Mouse (Mus musculus): Measurements from ENCODE around the gene Scd1. TPM values are rescaled to one million over a fixed set of nuclear protein-coding genes. Genes with fewer than 3 reads are reported as not detected.
A peak's percentile ranks its signal among the peaks of the same experiment; 100 is the strongest.

Gene Scd1
- total RNA-seq, 2 experiments from 2014 or later: 141 to 168 TPM

- no peak for DNase-seq (ENCODE audit: low spot score in 2 of 2)
- intact Hi-C loops (cut with DNase I): no loop called here
Measured at GRCm38 (mm10) chr19:44403546-44403945, 4.1 kb downstream of the Scd1 start.

GRCm38 (mm10) chr19:44400484-44401197 lies 7.0 kb downstream of the Scd1 start:
- no peak for DNase-seq (ENCODE audit: low spot score in 2 of 2)
- intact Hi-C loops (cut with DNase I): no loop called here

- intact Hi-C loops (cut with DNase I): no loop called here
- DNase-seq (ENCODE audit: low spot score in 2 of 2): no peak
Measured at GRCm38 (mm10) chr19:44400076-44400475, 7.6 kb downstream of the Scd1 start.

- DNase-seq (ENCODE audit: low spot score in 2 of 2): no peak
- intact Hi-C loops (cut with DNase I): no loop called here
Measured at GRCm38 (mm10) chr19:44396742-44397141, 10.9 kb downstream of the Scd1 start.

GRCm38 (mm10) chr19:44394972-44395371 lies 12.7 kb downstream of the Scd1 start:
- intact Hi-C loops (cut with DNase I): no loop called here
- DNase-seq (ENCODE audit: low spot score in 2 of 2): no peak

- DNase-seq (ENCODE audit: low spot score in 2 of 2): no peak
- intact Hi-C loops (cut with DNase I): no loop called here
Measured at GRCm38 (mm10) chr19:44393962-44394422, 13.7 kb downstream of the Scd1 start.

GRCm38 (mm10) chr19:44392339-44393009 lies 15.2 kb downstream of the Scd1 start:
- intact Hi-C loops (cut with DNase I): no loop called here
- DNase-seq (ENCODE audit: low spot score in 2 of 2): no peak

- intact Hi-C loops (cut with DNase I): no loop called here
- DNase-seq (ENCODE audit: low spot score in 2 of 2): no peak
Measured at GRCm38 (mm10) chr19:44391856-44392255, 15.8 kb downstream of the Scd1 start.

- intact Hi-C loops (cut with DNase I): no loop called here
- DNase-seq (ENCODE audit: low spot score in 2 of 2): no peak
Measured at GRCm38 (mm10) chr19:44389507-44389906, 18.2 kb downstream of the Scd1 start.

- intact Hi-C loops (cut with DNase I): no loop called here
- DNase-seq (ENCODE audit: low spot score in 2 of 2): peak; percentile 88 to 89
Measured at GRCm38 (mm10) chr19:44388475-44389428, 18.9 kb downstream of the Scd1 start.

- intact Hi-C loops (cut with DNase I): no loop called here
- no peak for DNase-seq (ENCODE audit: low spot score in 2 of 2)
Measured at GRCm38 (mm10) chr19:44387746-44388474, 19.8 kb downstream of the Scd1 start.

- intact Hi-C loops (cut with DNase I): no loop called here
- DNase-seq (ENCODE audit: low spot score in 2 of 2): no peak
Measured at GRCm38 (mm10) chr19:44387089-44387671, 20.5 kb downstream of the Scd1 start.

GRCm38 (mm10) chr19:44385887-44386498 lies 21.7 kb downstream of the Scd1 start:
- intact Hi-C loops (cut with DNase I): no loop called here
- no peak for DNase-seq (ENCODE audit: low spot score in 2 of 2)

- no peak for DNase-seq (ENCODE audit: low spot score in 2 of 2)
- intact Hi-C loops (cut with DNase I): no loop called here
Measured at GRCm38 (mm10) chr19:44382682-44383321, 24.9 kb downstream of the Scd1 start.

- no peak for DNase-seq (ENCODE audit: low spot score in 2 of 2)
Measured at GRCm38 (mm10) chr19:44380065-44380464, 27.6 kb downstream of the Scd1 start.

GRCm38 (mm10) chr19:44379090-44379489 lies 28.6 kb downstream of the Scd1 start:
- DNase-seq (ENCODE audit: low spot score in 2 of 2): no peak
- intact Hi-C loops (cut with DNase I): no loop called here

More at GRCm38 (mm10) chr19:44380065-44380464, 27.6 kb downstream of the Scd1 start:
- intact Hi-C loops (cut with DNase I): no loop called here

- intact Hi-C loops (cut with DNase I): no loop called here
- DNase-seq (ENCODE audit: low spot score in 2 of 2): no peak
Measured at GRCm38 (mm10) chr19:44377629-44378375, 29.9 kb downstream of the Scd1 start.

Data from left cerebral cortex, postnatal 36 days (tissue).